Mouse (Mus musculus): Measurements from ENCODE around the gene Cd68. TPM values are rescaled to one million over a fixed set of nuclear protein-coding genes. Genes with fewer than 3 reads are reported as not detected.
"Not testable (repeated sequence)": the region's sequence is repeated elsewhere in the genome, so short reads cannot be mapped to it uniquely, and the experiment has no call there.

Cd68 gene
- 1 to 10 TPM; 5.6 to 7.5 TPM for total RNA-seq (2021)
- long read RNA-seq, experiment 1, result 0 reads
- long read RNA-seq, experiment 2, transcript Cd68-201 (6 exons, 1,230 nt), result major isoform, 7 of 8 reads
- long read RNA-seq, experiment 2, partial matches to known transcripts, result 0 of 8 reads
- long read RNA-seq, experiment 2, other reads (novel, unspliced or antisense), result 1 of 8 reads

GRCm38 (mm10) chr11:69665961-69666664, at the start of gene Cd68:
Cd68 (minus strand) TSS chr11:69666153.
- DNase-seq, result no peak
- intact Hi-C loops (cut with DNase I), result no loop called here

GRCm38 (mm10) chr11:69715482-69715881, 49.5 kb upstream of the Cd68 start:
- intact Hi-C loops (cut with DNase I), result loop anchor here (1.0 kb wide), 1 partner anchor 32 kb away; no protein-coding TSS in a partner anchor
- DNase-seq, result peak; percentile 28 to 52

- intact Hi-C loops (cut with DNase I), result loop anchor here (1.0 kb wide), 1 partner anchor 31 kb away; no protein-coding TSS in a partner anchor
- no peak for DNase-seq
Observed at GRCm38 (mm10) chr11:69714636-69715329, 48.8 kb upstream of the Cd68 start.

GRCm38 (mm10) chr11:69712954-69713672, 47.2 kb upstream of the Cd68 start:
- intact Hi-C loops (cut with DNase I), result no loop called here
- no peak for DNase-seq

GRCm38 (mm10) chr11:69711082-69711481, 45.1 kb upstream of the Cd68 start:
- no peak for DNase-seq
- intact Hi-C loops (cut with DNase I), result no loop called here

GRCm38 (mm10) chr11:69710470-69710869, 44.5 kb upstream of the Cd68 start:
- no peak for DNase-seq
- intact Hi-C loops (cut with DNase I), result no loop called here

- intact Hi-C loops (cut with DNase I), result no loop called here
- no peak for DNase-seq
Observed at GRCm38 (mm10) chr11:69709554-69710446, 43.8 kb upstream of the Cd68 start.

GRCm38 (mm10) chr11:69708614-69709265, 42.8 kb upstream of the Cd68 start:
- intact Hi-C loops (cut with DNase I), result no loop called here
- DNase-seq, result no peak

- intact Hi-C loops (cut with DNase I), result no loop called here
- DNase-seq, result no peak
Observed at GRCm38 (mm10) chr11:69707873-69708381, 42.0 kb upstream of the Cd68 start.

- intact Hi-C loops (cut with DNase I), result no loop called here
- DNase-seq, result no peak
Observed at GRCm38 (mm10) chr11:69707480-69707847, 41.5 kb upstream of the Cd68 start.

- peak; percentile 76 to 86 for DNase-seq
- intact Hi-C loops (cut with DNase I), result no loop called here
Observed at GRCm38 (mm10) chr11:69706775-69707479, 41.0 kb upstream of the Cd68 start.

GRCm38 (mm10) chr11:69704613-69705010, 38.7 kb upstream of the Cd68 start:
- intact Hi-C loops (cut with DNase I), result no loop called here

GRCm38 (mm10) chr11:69703814-69704612, 38.1 kb upstream of the Cd68 start:
- intact Hi-C loops (cut with DNase I), result no loop called here
- DNase-seq, result no peak

More at GRCm38 (mm10) chr11:69704613-69705010, 38.7 kb upstream of the Cd68 start:
- no peak for DNase-seq

GRCm38 (mm10) chr11:69703381-69703780, 37.4 kb upstream of the Cd68 start:
- intact Hi-C loops (cut with DNase I); DNase-seq: not testable (repeated sequence)

GRCm38 (mm10) chr11:69702886-69703285, 36.9 kb upstream of the Cd68 start:
- DNase-seq; intact Hi-C loops (cut with DNase I): not testable (repeated sequence)

GRCm38 (mm10) chr11:69699595-69699994, 33.6 kb upstream of the Cd68 start:
- intact Hi-C loops (cut with DNase I), result no loop called here
- DNase-seq, result no peak

- no peak for DNase-seq
- intact Hi-C loops (cut with DNase I), result no loop called here
Observed at GRCm38 (mm10) chr11:69698574-69698973, 32.6 kb upstream of the Cd68 start.

GRCm38 (mm10) chr11:69697396-69697795, 31.4 kb upstream of the Cd68 start:
- no peak for DNase-seq
- intact Hi-C loops (cut with DNase I), result no loop called here
